Mouse (Mus musculus) heart, postnatal 4 days (tissue): Measurements from ENCODE around the gene Radil. TPM values are rescaled to one million over a fixed set of nuclear protein-coding genes. Genes with fewer than 3 reads are reported as not detected.

Experiments used
- DNase-seq: peaks from one replicate; pipeline ENCODE4 v3.0.0; 2021
- total RNA-seq, 2 experiments: library from RNA; stranded (reverse); gene quantifications; 2 replicates each; pipeline ENCODE4 v1.2.3; 2021

The Radil gene
- total RNA-seq, 2 experiments from 2014 or later, result 3.7 to 5.6 TPM

DNA sequence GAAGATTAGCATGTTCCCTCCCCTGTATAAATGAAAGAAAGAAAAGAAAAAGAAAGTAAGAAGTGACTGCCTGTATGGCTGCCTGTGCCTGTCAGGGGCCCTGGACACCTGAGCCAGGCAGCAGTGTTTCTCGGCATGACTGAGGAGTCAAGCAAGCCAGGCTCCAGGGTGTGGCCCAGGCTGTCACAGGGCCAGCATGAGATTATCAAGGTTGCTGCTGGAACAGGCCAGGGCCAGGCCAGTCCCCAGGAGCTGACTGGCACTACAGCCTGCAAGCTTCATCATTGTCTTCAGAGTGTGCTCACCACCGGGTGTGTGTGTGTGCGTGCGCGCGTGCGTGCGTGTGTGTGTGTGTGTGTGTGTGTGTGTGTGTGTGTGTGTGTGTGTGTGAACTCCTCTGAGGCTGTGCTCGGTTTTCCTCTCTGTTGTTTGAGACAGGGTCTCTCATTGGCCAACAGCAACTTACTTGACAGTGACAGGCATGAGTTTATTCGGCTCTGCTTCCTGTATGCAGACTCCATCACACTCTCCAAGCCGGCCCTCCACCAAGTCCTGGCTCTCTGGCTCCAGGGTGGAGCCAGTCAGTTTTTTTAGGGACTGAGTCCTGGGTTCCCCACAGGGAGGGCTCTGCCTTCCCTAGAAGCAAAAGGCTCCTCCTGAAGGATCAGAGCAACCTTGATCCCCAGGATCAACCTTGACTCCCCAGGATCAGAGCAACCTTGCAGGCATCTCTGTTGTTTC lies 105.9 kb downstream of the Radil start:
- peak; percentile 57 for DNase-seq

DNA sequence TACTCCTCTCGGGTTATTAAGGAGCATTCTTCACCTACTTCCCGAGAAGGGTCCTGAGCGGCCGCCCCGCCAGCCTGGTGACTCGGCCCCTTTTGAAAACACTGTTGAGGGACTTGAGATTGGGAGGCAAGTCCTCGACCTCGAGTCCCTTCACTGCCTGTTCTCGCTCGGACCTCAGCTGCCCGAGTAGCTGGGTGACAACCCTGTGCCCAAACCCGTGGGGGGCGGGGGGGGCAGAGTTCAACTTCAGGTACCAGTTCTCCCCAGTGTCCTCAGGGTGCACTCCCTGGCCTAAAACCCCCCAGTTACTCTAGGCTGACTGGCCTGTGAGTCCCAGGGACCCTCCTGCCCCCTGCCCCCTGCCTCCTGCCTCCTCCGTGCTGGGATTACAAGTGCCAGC lies 106.9 kb downstream of the Radil start:
- DNase-seq, result no peak

DNA sequence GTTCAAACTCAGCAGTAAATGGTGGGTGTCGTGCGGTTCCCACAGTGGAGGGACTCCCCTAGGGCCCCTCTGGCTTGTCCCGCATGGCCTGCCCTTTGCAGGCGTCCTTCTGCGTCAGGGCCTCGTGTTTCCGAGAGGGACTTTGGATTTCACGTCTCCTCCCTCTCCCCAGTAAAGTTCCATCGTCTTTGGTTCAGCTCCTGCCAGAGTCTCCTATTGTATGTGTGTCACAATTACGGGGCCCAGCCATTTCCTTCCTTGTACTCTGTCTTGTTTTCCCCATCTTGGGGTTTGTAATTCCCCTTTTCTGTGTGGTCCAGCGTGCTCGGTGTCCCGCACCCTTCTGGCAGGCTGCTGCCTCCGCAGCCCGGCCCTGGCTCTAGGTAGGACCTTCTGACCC lies 107.4 kb downstream of the Radil start:
- DNase-seq, result no peak

DNA sequence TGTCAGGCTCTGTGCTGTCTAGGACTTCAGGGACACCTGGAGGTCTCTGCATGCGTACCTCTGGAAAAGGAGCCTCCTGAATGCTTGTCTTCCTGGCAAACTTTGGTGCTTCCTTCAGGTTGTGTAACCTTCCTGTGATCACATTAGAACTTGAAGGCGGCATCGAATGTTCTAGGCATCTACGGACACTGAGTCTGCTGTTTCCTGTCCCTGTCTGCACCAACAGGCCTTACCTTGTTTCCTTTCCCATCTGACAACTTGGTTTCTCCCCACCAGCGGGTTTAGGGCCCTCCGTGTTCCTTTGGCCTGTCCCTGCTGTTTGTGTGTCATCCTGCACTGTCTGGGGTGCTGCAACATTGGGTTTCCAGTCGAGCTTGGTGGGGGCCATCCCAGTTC lies 108.9 kb downstream of the Radil start:
- DNase-seq, result no peak

DNA sequence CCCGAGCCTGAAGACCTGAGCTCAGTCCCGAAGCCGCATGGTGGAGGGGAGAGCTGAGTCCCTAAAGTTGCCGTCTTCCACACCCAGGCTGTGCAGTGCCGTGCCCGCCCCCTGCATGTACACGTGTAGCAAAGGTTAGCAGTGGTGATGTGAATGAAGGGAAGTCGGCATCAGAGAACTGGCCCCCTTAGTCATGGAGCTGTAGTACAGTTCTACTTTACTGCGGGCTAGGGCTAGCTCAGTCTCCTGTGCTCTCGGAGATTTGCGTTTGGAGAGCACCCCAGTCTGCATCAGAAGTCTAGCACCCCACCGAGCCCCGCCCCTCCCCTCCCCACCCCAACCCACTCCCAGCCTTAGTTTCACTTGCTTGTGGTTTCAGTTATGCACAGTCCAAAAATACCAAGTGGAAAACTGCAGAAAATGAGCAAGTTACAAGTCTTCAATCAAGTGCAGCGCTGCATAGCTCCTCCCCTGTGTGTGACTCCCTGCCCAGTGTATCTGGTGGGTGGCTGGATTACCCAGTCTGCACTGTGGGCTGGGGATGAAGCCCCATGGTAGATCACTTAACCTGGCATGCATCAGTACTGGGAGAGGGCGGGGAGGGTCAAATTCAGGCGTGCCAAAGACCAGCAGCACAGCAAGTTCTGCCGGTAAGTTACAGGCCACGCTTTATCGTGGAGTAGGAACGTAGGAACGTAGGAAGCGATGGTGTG lies 109.4 kb downstream of the Radil start:
- DNase-seq, result no peak

DNA sequence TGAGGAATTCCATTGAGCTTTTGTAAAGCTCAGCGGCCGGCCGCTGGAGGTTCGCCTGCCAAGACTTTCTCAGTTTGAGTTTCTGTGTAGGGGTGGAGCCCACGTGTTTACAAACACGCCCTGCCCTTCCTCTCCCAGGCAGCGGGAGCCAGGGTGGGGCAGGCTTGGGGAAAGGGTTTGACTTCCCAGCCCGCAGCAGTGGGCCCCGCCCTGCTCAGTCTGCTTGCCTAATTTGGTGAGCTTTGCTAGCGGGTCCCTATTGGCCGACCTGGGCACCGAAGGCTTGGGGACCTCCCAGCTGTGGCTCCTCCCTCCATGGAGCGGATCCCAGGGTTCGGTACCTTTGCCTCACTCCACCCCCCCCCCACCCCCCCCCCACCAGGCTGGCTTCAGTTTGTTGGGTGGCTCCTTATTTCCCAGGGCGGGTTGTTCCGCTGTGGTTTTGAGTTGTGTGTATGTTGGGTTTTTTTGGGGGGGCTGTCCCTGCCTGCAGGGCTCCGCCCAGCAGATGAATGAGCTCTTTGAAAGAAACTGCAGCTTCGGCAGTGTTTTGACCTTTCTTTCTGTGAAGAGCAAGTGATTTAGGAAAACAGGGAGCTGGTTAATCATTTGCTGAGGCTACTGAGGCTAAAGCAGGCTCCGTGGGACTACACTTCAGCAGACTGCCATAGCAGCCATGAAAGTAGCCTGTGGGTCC lies 110.3 kb downstream of the Radil start:
- DNase-seq, result peak; percentile 94

DNA sequence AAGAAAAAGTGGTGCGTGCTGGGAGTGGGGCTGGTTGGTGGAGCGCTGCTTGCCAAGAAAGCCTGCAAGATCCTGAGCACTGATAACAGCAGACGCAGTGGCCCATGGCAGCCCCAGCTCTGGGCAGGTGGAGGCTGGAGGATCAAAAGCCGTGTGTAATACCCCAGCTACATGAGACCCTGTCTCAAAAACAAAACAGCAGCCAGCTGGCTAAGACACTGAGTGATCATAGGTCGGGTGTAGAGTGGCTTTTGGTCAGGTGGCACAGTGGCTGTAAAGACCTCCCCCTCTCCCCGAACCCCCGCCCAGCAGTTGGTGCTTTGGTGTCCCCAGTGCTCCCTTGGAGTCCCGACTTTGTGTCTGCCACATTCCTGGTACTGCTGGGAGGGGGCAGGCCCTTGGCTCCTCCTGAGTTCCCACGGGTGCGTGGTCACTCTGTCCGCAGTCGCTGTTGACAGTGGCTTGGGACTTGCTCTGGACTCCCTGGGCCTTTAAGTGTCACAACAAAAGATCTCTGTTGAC lies 110.9 kb downstream of the Radil start:
- no peak for DNase-seq

DNA sequence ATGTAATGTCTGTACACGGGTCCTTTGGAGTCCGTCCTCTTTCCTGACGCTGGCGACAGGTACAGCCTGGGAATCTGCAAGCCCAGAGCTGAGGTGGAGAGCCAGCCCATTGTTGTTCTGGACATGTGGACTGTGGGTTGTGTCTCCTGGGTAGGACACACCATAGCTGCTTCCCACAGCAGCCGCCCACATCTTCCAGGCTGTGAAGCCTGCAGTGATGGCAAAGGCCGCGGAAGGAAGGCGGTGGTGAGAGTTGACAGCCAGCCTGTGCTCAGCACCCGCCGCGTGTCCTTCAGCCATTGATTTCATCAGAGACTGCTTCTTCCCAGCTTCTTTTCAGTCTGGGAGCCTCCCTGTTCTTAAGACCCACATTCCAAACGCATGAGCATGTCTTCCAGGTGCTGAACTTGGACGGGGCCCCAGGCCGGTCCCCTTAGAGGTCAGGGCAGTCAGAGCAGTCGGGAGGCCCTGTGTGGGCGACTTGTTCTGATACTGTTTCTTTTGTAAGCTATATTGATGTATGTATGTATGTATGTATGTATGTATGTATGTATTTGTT lies 112.4 kb downstream of the Radil start:
- DNase-seq, result no peak

DNA sequence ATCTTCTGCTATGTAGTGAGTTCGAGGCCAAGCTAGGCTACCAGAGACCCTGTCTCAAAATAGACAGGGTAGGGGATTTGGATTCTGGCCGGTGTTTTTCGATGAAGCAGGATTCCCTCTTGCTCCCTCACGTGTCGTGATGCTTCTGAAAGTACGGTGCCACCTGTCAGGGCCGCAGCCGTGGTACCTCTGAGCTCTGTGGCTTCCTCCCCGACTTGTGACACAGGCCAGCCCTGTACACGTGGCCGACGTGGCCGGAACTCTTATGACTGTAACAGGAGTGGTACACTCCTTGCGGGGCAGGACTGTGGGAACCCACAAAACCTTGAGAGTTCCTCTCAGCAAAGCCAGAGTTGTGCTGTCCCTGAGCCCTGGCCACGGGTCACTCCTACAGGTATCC lies 115.2 kb downstream of the Radil start:
- no peak for DNase-seq

Other genes starting within 250 kb of the Radil start
- gene Foxk1, start 149.6 kb downstream of the Radil start, total RNA-seq, result 10 to 100 TPM; 18.2 to 19.0 TPM
- gene Ap5z1, start 87.2 kb downstream of the Radil start, total RNA-seq, result 1 to 10 TPM; 6.0 to 8.2 TPM
- under 1 TPM; 0.18 to 0.19 TPM for gene Papolb, start 21.0 kb downstream of the Radil start, total RNA-seq
- under 1 TPM; 0.10 to 0.18 TPM for gene Mmd2, start 57.7 kb upstream of the Radil start, total RNA-seq
- gene Wipi2, start 76.6 kb upstream of the Radil start, total RNA-seq, result 10 to 100 TPM; 34.7 to 35.4 TPM
- gene Slc29a4, start 141.4 kb upstream of the Radil start, total RNA-seq, result 1 to 10 TPM in 1 of 2 experiments, under 1 TPM in 1; 0.92 to 1.8 TPM